Mouse (Mus musculus): ENCODE data around the gene Top2a. TPM values are rescaled to one million over a fixed set of nuclear protein-coding genes. Genes with fewer than 3 reads are reported as not detected.

The Top2a gene
- polyA plus RNA-seq, 1 experiment from 2014 or later: 300 TPM

DNA sequence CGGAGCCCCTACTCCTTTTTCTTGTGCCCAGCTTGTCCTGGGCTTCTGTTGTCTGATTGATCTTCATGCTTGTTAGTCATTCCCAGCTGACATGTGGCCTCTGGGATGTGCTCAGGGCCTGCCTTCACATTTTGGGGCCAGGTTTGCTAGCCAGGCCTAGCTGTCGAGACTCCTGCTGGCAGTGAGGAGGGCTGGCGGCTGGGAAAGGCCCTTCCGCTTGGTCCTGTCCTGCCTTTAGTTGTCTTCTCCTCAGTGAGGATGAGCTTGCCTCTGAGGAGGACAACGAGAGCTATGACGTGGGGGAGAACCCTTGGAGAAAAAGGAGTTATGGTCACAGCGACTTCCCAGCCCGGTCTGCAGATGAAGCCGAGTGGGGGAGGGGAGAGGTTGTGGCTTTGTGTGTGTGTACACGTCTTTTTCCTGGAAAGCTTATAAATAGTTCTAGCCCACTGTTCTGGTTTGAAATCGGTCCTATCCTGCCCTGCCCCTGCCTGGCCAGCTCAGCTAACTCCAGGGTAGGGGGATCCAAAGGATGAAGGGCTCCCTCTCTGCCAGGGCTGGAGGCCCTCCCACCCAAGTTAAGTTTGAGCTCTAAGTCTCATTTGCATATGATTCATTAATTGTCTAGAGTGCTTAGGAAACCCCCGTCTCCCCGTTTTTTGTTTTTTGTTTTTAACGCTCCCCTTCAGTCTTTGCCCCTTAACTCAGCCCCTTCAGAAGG lies 80.1 kb downstream of the Top2a start:
- no peak overlapping the region; the same call in 1 of the 2 replicates for H3K4me3 ChIP-seq (ENCODE audit: low read length)
- H3K4me1 ChIP-seq (ENCODE audit: control insufficient read depth, insufficient read depth, low read length): peaks cover 78% of the 10 kb centered on the region
- peak overlapping the region; percentile 34; the same call in 1 of the 2 replicates for H3K9ac ChIP-seq (ENCODE audit: low read depth, low read length)
- H3K4me2 ChIP-seq (replicated peaks; ENCODE audit: low read depth, low read length): peak overlapping the region; percentile 70
- ATAC-seq (ENCODE audit: low FRiP score, low TSS enrichment): no peak
- peak overlapping the region; percentile 84 for H3K27ac ChIP-seq (ENCODE audit: low read depth, low read length)
- 0 out of 2 replicates have a peak, but pooled peaks cover 4% of the 10 kb centered on the region for H3K36me3 ChIP-seq (ENCODE audit: control insufficient read depth, insufficient read depth, low read length)
- WGBS: 36% methylated on average over 14 of the region's 14 CpGs
- no peaks in the 10 kb centered on the region for H3K9me3 ChIP-seq (ENCODE audit: control insufficient read depth, low read length)
- no peaks in the 10 kb centered on the region for H3K27me3 ChIP-seq (ENCODE audit: control insufficient read depth, insufficient read depth, low read length)

Other genes starting within 250 kb of the Top2a start
- gene Nr1d1, start 248.9 kb downstream of the Top2a start, polyA plus RNA-seq (2014; fragmentation: Nextera tagmentation; extraction: Ambion mirVana): 1.6 and 2.6 TPM in 2 replicates
- gene Msl1, start 228.7 kb downstream of the Top2a start, polyA plus RNA-seq (2014; fragmentation: Nextera tagmentation; extraction: Ambion mirVana): 21.6 and 33.7 TPM in 2 replicates
- 28.1 and 43.1 TPM in 2 replicates for gene Casc3, start 219.3 kb downstream of the Top2a start, polyA plus RNA-seq (2014; fragmentation: Nextera tagmentation; extraction: Ambion mirVana)
- gene Rapgefl1, start 187.4 kb downstream of the Top2a start, polyA plus RNA-seq (2014; fragmentation: Nextera tagmentation; extraction: Ambion mirVana): 1.6 and 2.4 TPM in 2 replicates
- 6.5 and 6.7 TPM in 2 replicates for gene Wipf2, start 160.6 kb downstream of the Top2a start, polyA plus RNA-seq (2014; fragmentation: Nextera tagmentation; extraction: Ambion mirVana)
- gene Cdc6, start 116.4 kb downstream of the Top2a start, polyA plus RNA-seq (2014; fragmentation: Nextera tagmentation; extraction: Ambion mirVana): 32.5 and 44.1 TPM in 2 replicates
- 27.7 and 36.7 TPM in 2 replicates for gene Rara, start 96.4 kb downstream of the Top2a start, polyA plus RNA-seq (2014; fragmentation: Nextera tagmentation; extraction: Ambion mirVana)
- gene Gjd3, start 41.2 kb downstream of the Top2a start, polyA plus RNA-seq (2014; fragmentation: Nextera tagmentation; extraction: Ambion mirVana): 0.64 TPM in 1 of 2 replicates, not detected in the other
- gene Igfbp4, start 17.1 kb upstream of the Top2a start, polyA plus RNA-seq (2014; fragmentation: Nextera tagmentation; extraction: Ambion mirVana): 421 and 542 TPM in 2 replicates
- 0.11 and 0.20 TPM in 2 replicates for gene Tns4, start 65.1 kb upstream of the Top2a start, polyA plus RNA-seq (2014; fragmentation: Nextera tagmentation; extraction: Ambion mirVana)
- gene Ccr7, start 130.9 kb upstream of the Top2a start, polyA plus RNA-seq (2014; fragmentation: Nextera tagmentation; extraction: Ambion mirVana): 0.13 TPM in 1 of 2 replicates, not detected in the other
- gene Smarce1, start 206.8 kb upstream of the Top2a start, polyA plus RNA-seq (2014; fragmentation: Nextera tagmentation; extraction: Ambion mirVana): 190 and 229 TPM in 2 replicates
- 0.11 and 0.51 TPM in 2 replicates for gene Krt222, start 219.9 kb upstream of the Top2a start, polyA plus RNA-seq (2014; fragmentation: Nextera tagmentation; extraction: Ambion mirVana)